ENCODE assay signal across 11 mouse cellular contexts in genomic region chr2:28597733-28598547, GRCm38 (mm10). TPM values are rescaled to one million over a fixed set of nuclear protein-coding genes. Genes with fewer than 3 reads are reported as not detected.
A peak's percentile ranks its signal among the peaks of the same experiment; 100 is the strongest.
DNase-seq lines count a peak whose midpoint lies in the region; ATAC-seq lines count a peak whose summit lies in the region.
"Had no signal": no experiment of that assay in that cellular context is flagged by ENCODE, and none has a peak within 500 bp of the region (broad histone marks: within the 10 kb centered on the region; RNA-seq: fewer than 3 reads in every experiment).

No protein-coding gene starts in this region.

- H3K27ac ChIP-seq in hindbrain, embryonic 12.5 days, result no peak overlapping the region
- H3K27ac ChIP-seq in hindbrain, embryonic 14.5 days, result no peak overlapping the region
- peak overlapping the region; percentile 97 for H3K27ac ChIP-seq in liver, embryonic 13.5 days

- no peaks in the 10 kb centered on the region for H3K36me3 ChIP-seq in hindbrain, embryonic 12.5 days
- no peaks in the 10 kb centered on the region for H3K36me3 ChIP-seq in hindbrain, embryonic 14.5 days (replicated peaks; ENCODE audit: control insufficient read depth, insufficient read depth)
- H3K36me3 ChIP-seq in liver, embryonic 13.5 days, result no peaks in the 10 kb centered on the region

- H3K9ac ChIP-seq in hindbrain, embryonic 12.5 days, result peak overlapping the region; percentile 36
- H3K9ac ChIP-seq in hindbrain, embryonic 14.5 days, result no peak overlapping the region
- peak overlapping the region; percentile 76 for H3K9ac ChIP-seq in liver, embryonic 13.5 days

- DNase-seq in hindbrain, embryonic 14.5 days (ENCODE audit: low spot score), result no peak
- peak; percentile 36 for DNase-seq in thymus, postnatal 14 days
- DNase-seq in thymus, postnatal 36 days, result no peak
- peak; percentile 89 for DNase-seq in liver, embryonic 13.5 days
- no peak for DNase-seq in cerebellum, adult 18-20 months
- no peak for DNase-seq in right cerebral cortex, postnatal 36 days (ENCODE audit: low spot score in 2 of 2)
- DNase-seq: adrenal gland, adult 8-10 months; kidney, adult 2 months had no signal

- 71% methylated on average over 7 of the region's 7 CpGs for WGBS in hindbrain, embryonic 12.5 days
- WGBS in hindbrain, embryonic 14.5 days, result 72% methylated on average over 7 of the region's 7 CpGs
- 16% methylated on average over 7 of the region's 7 CpGs for WGBS in liver, embryonic 13.5 days (ENCODE audit: insufficient replicate concordance)

- peak; percentile 48; the same call in 1 of the 2 replicates for ATAC-seq in hindbrain, embryonic 12.5 days (ENCODE audit: low FRiP score)
- ATAC-seq in hindbrain, embryonic 14.5 days (ENCODE audit: low FRiP score), result no peak
- peak; percentile 79 for ATAC-seq in liver, embryonic 13.5 days (ENCODE audit: low read depth)
- no peak for ATAC-seq in inflammation-experienced regulatory T-cells, adult 6 months

- H3K4me2 ChIP-seq in hindbrain, embryonic 12.5 days (replicated peaks), result no peak overlapping the region
- no peak overlapping the region for H3K4me2 ChIP-seq in hindbrain, embryonic 14.5 days (replicated peaks)
- peak overlapping the region; percentile 64 for H3K4me2 ChIP-seq in liver, embryonic 13.5 days

- H3K27me3 ChIP-seq in hindbrain, embryonic 12.5 days, result peaks cover 3% of the 10 kb centered on the region; the same call in 1 of the 2 replicates
- no peaks in the 10 kb centered on the region for H3K27me3 ChIP-seq in hindbrain, embryonic 14.5 days (ENCODE audit: control insufficient read depth, insufficient read depth, low read length)
- H3K27me3 ChIP-seq in liver, embryonic 13.5 days, result no peaks in the 10 kb centered on the region

- H3K9me3 ChIP-seq in hindbrain, embryonic 12.5 days (replicated peaks), result no peaks in the 10 kb centered on the region
- no peaks in the 10 kb centered on the region for H3K9me3 ChIP-seq in hindbrain, embryonic 14.5 days (ENCODE audit: control insufficient read depth, low read length)
- no peaks in the 10 kb centered on the region for H3K9me3 ChIP-seq in liver, embryonic 13.5 days (replicated peaks)

- peaks cover 13% of the 10 kb centered on the region for H3K4me1 ChIP-seq in hindbrain, embryonic 12.5 days
- no peaks in the 10 kb centered on the region for H3K4me1 ChIP-seq in hindbrain, embryonic 14.5 days (replicated peaks; ENCODE audit: control insufficient read depth, insufficient read depth, low read length)
- peaks cover 98% of the 10 kb centered on the region for H3K4me1 ChIP-seq in liver, embryonic 13.5 days (replicated peaks)

- H3K4me3 ChIP-seq in hindbrain, embryonic 12.5 days, result no peak overlapping the region
- no peak overlapping the region for H3K4me3 ChIP-seq in hindbrain, embryonic 14.5 days (replicated peaks; ENCODE audit: low read length)
- peak overlapping the region; percentile 29 for H3K4me3 ChIP-seq in liver, embryonic 13.5 days (replicated peaks)

RNA-seq across cellular contexts. Expression of gene Gtf3c5, which starts 14.4 kb away (rescaled TPM):
- polyA plus RNA-seq in hindbrain, embryonic 12.5 days (2016; fragmentation: Nextera tagmentation; extraction: Ambion mirVana), result 50.0 and 50.5 TPM in 2 replicates
- 28.6 and 29.3 TPM in 2 replicates for polyA plus RNA-seq in hindbrain, embryonic 14.5 days (2014; fragmentation: Nextera tagmentation; extraction: Ambion mirVana)
- 16.9 and 19.3 TPM in 2 replicates for polyA plus RNA-seq in liver, embryonic 13.5 days (2015; fragmentation: Nextera tagmentation; extraction: Ambion mirVana)
- polyA plus RNA-seq in inflammation-experienced regulatory T-cells, adult 6 months (2017; shearing (Covaris generic)), result 10 to 100 TPM; 11.3 to 17.4 (median 16.2) TPM

RNA-seq across cellular contexts. Expression of gene Gfi1b, which starts 23.8 kb away (rescaled TPM):
- 1.2 and 1.3 TPM in 2 replicates for polyA plus RNA-seq in hindbrain, embryonic 12.5 days (2016; fragmentation: Nextera tagmentation; extraction: Ambion mirVana)
- not detected in 2 replicates for polyA plus RNA-seq in hindbrain, embryonic 14.5 days (2014; fragmentation: Nextera tagmentation; extraction: Ambion mirVana)
- polyA plus RNA-seq in liver, embryonic 13.5 days (2015; fragmentation: Nextera tagmentation; extraction: Ambion mirVana), result 99.2 and 109 TPM in 2 replicates
- polyA plus RNA-seq in inflammation-experienced regulatory T-cells, adult 6 months (2017; shearing (Covaris generic)), result not detected

RNA-seq across cellular contexts. Expression of gene Cel, which starts 34.7 kb away (rescaled TPM):
- polyA plus RNA-seq in hindbrain, embryonic 12.5 days (2016; fragmentation: Nextera tagmentation; extraction: Ambion mirVana), result not detected in 2 replicates
- polyA plus RNA-seq in hindbrain, embryonic 14.5 days (2014; fragmentation: Nextera tagmentation; extraction: Ambion mirVana), result not detected in 2 replicates
- polyA plus RNA-seq in liver, embryonic 13.5 days (2015; fragmentation: Nextera tagmentation; extraction: Ambion mirVana), result 0.05 and 0.34 TPM in 2 replicates
- polyA plus RNA-seq in inflammation-experienced regulatory T-cells, adult 6 months (2017; shearing (Covaris generic)), result not detected
- polyA plus RNA-seq: kidney, adult 2 months; limb, embryonic 11.5 days had no signal

RNA-seq across cellular contexts. Expression of gene Tsc1, which starts 43.1 kb away (rescaled TPM):
- 32.1 and 32.4 TPM in 2 replicates for polyA plus RNA-seq in hindbrain, embryonic 12.5 days (2016; fragmentation: Nextera tagmentation; extraction: Ambion mirVana)
- polyA plus RNA-seq in hindbrain, embryonic 14.5 days (2014; fragmentation: Nextera tagmentation; extraction: Ambion mirVana), result 29.2 and 29.4 TPM in 2 replicates
- 7.8 and 8.4 TPM in 2 replicates for polyA plus RNA-seq in liver, embryonic 13.5 days (2015; fragmentation: Nextera tagmentation; extraction: Ambion mirVana)
- 10 to 100 TPM; 11.8 to 24.1 (median 20.5) TPM for polyA plus RNA-seq in inflammation-experienced regulatory T-cells, adult 6 months (2017; shearing (Covaris generic))

Comparison
In these comparisons a context has a peak if more than half of its experiments do, and no peak if none do; other contexts are left out.
1. ATAC-seq: peak in hindbrain, embryonic 12.5 days (single experiment) and liver, embryonic 13.5 days (single experiment); none in hindbrain, embryonic 14.5 days (single experiment) and inflammation-experienced regulatory T-cells, adult 6 months (single experiment).
2. DNase-seq: peak in thymus, postnatal 14 days (single experiment) and liver, embryonic 13.5 days (single experiment); none in hindbrain, embryonic 14.5 days (single experiment), thymus, postnatal 36 days (0 of 2), cerebellum, adult 18-20 months (0 of 2) and right cerebral cortex, postnatal 36 days (0 of 2).
3. RNA of gene Gfi1b, which starts 23.8 kb away (polyA plus RNA-seq): 99.2 to 109 TPM in liver, embryonic 13.5 days; 1.2 to 1.3 TPM in hindbrain, embryonic 12.5 days, not detected in inflammation-experienced regulatory T-cells, adult 6 months and not detected in hindbrain, embryonic 14.5 days; every median in the first group is over 10 times any median in the second.